Mouse (Mus musculus) common myeloid progenitor, adult 5-6 weeks (primary cell): ENCODE measurements around the gene Crispld2. TPM values are rescaled to one million over a fixed set of nuclear protein-coding genes. Genes with fewer than 3 reads are reported as not detected.

Source experiments
- ATAC-seq: replicated peaks from 2 replicates; pipeline ENCODE4 v1.8.0; 2016; ENCODE audit warnings: low read depth, mild to moderate bottlenecking, moderate TSS enrichment, inconsistent platforms; ENCODE audit not compliant: poor library complexity, severe bottlenecking
- total RNA-seq: library from RNA; stranded (forward); fragments of 200-1000, 187-1606 nt; gene quantifications from 2 replicates; pipeline ENCODE4 v1.2.3, GENCODE M21; 2017

The Crispld2 gene
- total RNA-seq, 1 experiment from 2014 or later: not detected

- peak; percentile 64 for ATAC-seq
Measured at GRCm38 (mm10) chr8:120026991-120027390, 34.8 kb downstream of the Crispld2 start.

- no peak for ATAC-seq
Measured at GRCm38 (mm10) chr8:120030447-120030846, 38.2 kb downstream of the Crispld2 start.

GRCm38 (mm10) chr8:120032549-120033208 lies 40.4 kb downstream of the Crispld2 start:
- no peak for ATAC-seq

GRCm38 (mm10) chr8:120034471-120034870 lies 42.2 kb downstream of the Crispld2 start:
- ATAC-seq: no peak

GRCm38 (mm10) chr8:120036111-120036510 lies 43.9 kb downstream of the Crispld2 start:
- ATAC-seq: no peak

GRCm38 (mm10) chr8:120036578-120036977 lies 44.3 kb downstream of the Crispld2 start:
- no peak for ATAC-seq

- ATAC-seq: no peak
Measured at GRCm38 (mm10) chr8:120037199-120037598, 45.0 kb downstream of the Crispld2 start.

GRCm38 (mm10) chr8:120037611-120038010 lies 45.4 kb downstream of the Crispld2 start:
- no peak for ATAC-seq

GRCm38 (mm10) chr8:120038741-120039140 lies 46.5 kb downstream of the Crispld2 start:
- ATAC-seq: no peak

- no peak for ATAC-seq
Measured at GRCm38 (mm10) chr8:120039313-120039919, 47.2 kb downstream of the Crispld2 start.

- peak; percentile 92 for ATAC-seq
Measured at GRCm38 (mm10) chr8:120040861-120041260, 48.6 kb downstream of the Crispld2 start.

GRCm38 (mm10) chr8:120042542-120043312 lies 50.5 kb downstream of the Crispld2 start:
- peak; percentile 26; the same call in 1 of the 2 replicates for ATAC-seq

GRCm38 (mm10) chr8:120044907-120045306 lies 52.7 kb downstream of the Crispld2 start:
- ATAC-seq: no peak

GRCm38 (mm10) chr8:120045471-120045870 lies 53.2 kb downstream of the Crispld2 start:
- ATAC-seq: no peak

GRCm38 (mm10) chr8:120046258-120047020 lies 54.2 kb downstream of the Crispld2 start:
- ATAC-seq: no peak

- ATAC-seq: peak; percentile 86
Measured at GRCm38 (mm10) chr8:120049949-120050348, 57.7 kb downstream of the Crispld2 start.

GRCm38 (mm10) chr8:120050376-120050775 lies 58.1 kb downstream of the Crispld2 start:
- ATAC-seq: peak; percentile 28

GRCm38 (mm10) chr8:120051006-120051405 lies 58.8 kb downstream of the Crispld2 start:
- peak; percentile 45 for ATAC-seq

GRCm38 (mm10) chr8:120051908-120052307 lies 59.7 kb downstream of the Crispld2 start:
- no peak for ATAC-seq

GRCm38 (mm10) chr8:120052318-120052717 lies 60.1 kb downstream of the Crispld2 start:
- ATAC-seq: no peak
